Mouse (Mus musculus) kidney, embryonic 14.5 days (tissue): ENCODE measurements around the gene Npvf. TPM values are rescaled to one million over a fixed set of nuclear protein-coding genes. Genes with fewer than 3 reads are reported as not detected.

Source experiments
- ATAC-seq: fragments of 200-750 bp; cut with Nextera tagmentation; 2 replicates; pipeline ENCODE4 v1.8.0; 2017; ENCODE audit warnings: moderate number of reproducible peaks, mild to moderate bottlenecking, moderate TSS enrichment, moderate library complexity; ENCODE audit not compliant: low FRiP score, low TSS enrichment
- H3K27ac ChIP-seq: fragments of 300-500 bp; sonication (generic); 2 replicates; pipeline ENCODE4 v1.5.1; 2014; ENCODE audit warnings: low read depth, mild to moderate bottlenecking, low read length, moderate library complexity, mixed read lengths
- H3K27me3 ChIP-seq: fragments of 300-500 bp; sonication (generic); 2 replicates; pipeline ENCODE4 v1.6.1; 2014; ENCODE audit warnings: mild to moderate bottlenecking, low read length; ENCODE audit not compliant: control insufficient read depth, insufficient read depth
- H3K36me3 ChIP-seq: fragments of 300-500 bp; sonication (generic); 2 replicates; pipeline ENCODE4 v1.6.1; 2014; ENCODE audit warnings: low read length, mixed read lengths; ENCODE audit not compliant: control insufficient read depth, insufficient read depth
- H3K4me1 ChIP-seq: fragments of 300-500 bp; sonication (generic); 2 replicates; pipeline ENCODE4 v1.6.1; 2014; ENCODE audit warnings: low read length, mixed read lengths; ENCODE audit not compliant: control insufficient read depth, insufficient read depth
- H3K4me2 ChIP-seq: fragments of 300-500 bp; sonication (generic); replicated peaks from 2 replicates; pipeline ENCODE4 v1.6.1; 2014; ENCODE audit warnings: low read depth, mild to moderate bottlenecking, low read length
- H3K4me3 ChIP-seq: fragments of 300-500 bp; sonication (generic); 2 replicates; pipeline ENCODE4 v1.5.1; 2014; ENCODE audit warnings: mild to moderate bottlenecking, low read length
- H3K9ac ChIP-seq: fragments of 300-500 bp; sonication (generic); 2 replicates; pipeline ENCODE4 v1.6.1; 2014; ENCODE audit warnings: low read depth, mild to moderate bottlenecking, low read length, moderate library complexity
- H3K9me3 ChIP-seq: fragments of 300-500 bp; sonication (generic); 2 replicates; pipeline ENCODE4 v1.6.1; 2016; ENCODE audit warnings: low read length; ENCODE audit not compliant: control insufficient read depth
- WGBS: fragments of 180-500 bp; shearing (Covaris S2); extraction: QIAGEN DNeasy Blood & Tissue Kit; methylation state at CpG from one replicate; pipeline ENCODE4 v1.1.7; 2014; 5-methylcytosine and 5-hydroxymethylcytosine counted together
- polyA plus RNA-seq: library from polyadenylated mRNA; unstranded; fragments of >200 nt; fragmentation: Nextera tagmentation; extraction: Ambion mirVana; gene quantifications from 2 replicates; pipeline ENCODE4 v1.2.1, GENCODE M21; 2014

The Npvf gene
- polyA plus RNA-seq: 0.37 TPM in 1 of 2 replicates, not detected in the other

DNA sequence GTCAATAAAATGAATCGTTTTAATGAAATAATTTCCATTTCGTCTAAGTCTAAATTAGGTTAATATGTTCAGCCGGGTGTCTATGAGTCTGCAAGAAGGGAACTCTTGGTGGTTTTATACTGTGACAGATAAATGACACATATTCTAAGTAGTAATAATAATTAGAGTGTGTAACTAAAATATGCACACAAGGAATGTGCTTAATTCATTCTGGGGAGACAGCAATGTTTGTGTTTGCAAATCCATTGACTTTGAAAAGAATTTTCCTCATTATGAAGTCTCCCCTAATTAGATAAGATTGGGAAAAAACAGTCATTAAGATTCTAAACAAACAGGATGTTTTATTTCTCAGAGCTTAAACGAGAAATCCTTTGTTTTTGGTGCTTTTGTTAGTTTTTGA lies at the start of gene Npvf:
Gene Npvf, minus strand, starts transcription at position 84 of the 400 bp plus-strand sequence.
- no peaks in the 10 kb centered on the region for H3K27me3 ChIP-seq
- 82% methylated on average over 4 of the region's 4 CpGs for WGBS
- no peak within 1 kb of the TSS for H3K9ac ChIP-seq

DNA sequence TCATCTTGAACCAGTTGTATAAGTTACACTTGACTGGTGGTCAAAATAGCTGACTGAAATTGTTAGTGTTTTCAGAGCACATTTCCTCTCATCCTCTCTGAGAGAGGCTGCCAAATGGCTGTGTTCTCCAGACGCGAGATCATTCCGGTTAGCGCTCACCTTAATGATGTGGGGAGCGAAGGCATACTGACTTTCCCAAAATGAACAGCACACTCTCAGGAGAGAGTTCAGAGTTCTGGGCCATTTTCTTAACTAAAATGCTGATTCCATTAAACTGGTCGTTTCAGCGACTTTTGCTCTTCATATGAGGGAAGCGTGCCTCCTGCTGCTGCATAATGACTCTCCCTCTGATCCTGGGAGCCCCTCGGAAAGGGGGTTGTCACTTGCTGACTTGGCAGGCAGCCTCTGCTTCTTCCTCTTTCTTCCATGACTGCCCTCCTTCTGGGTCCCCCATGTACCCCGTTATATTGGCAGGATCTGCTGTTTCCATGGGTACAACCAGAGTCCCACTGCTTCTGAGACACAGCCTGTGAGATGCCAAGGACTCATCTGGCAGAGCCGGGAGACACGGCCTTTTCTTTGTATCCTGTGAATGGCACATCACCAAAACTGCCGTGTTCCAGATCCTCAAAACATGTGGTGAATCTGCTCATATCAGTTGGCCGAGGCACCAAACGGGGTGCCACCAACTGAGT lies 35.0 kb upstream of the Npvf start:
- H3K4me2 ChIP-seq: no peak overlapping the region
- no peaks in the 10 kb centered on the region for H3K36me3 ChIP-seq
- WGBS: 58% methylated on average over 15 of the region's 15 CpGs
- H3K9me3 ChIP-seq: no peaks in the 10 kb centered on the region
- no peaks in the 10 kb centered on the region for H3K27me3 ChIP-seq
- H3K9ac ChIP-seq: no peak overlapping the region
- no peak overlapping the region for H3K27ac ChIP-seq
- no peak for ATAC-seq
- H3K4me1 ChIP-seq: peaks cover 7% of the 10 kb centered on the region
- H3K4me3 ChIP-seq: no peak overlapping the region

More for the DNA sequence above, at the start of gene Npvf:
- H3K4me3 ChIP-seq: no peak within 1 kb of the TSS
- H3K36me3 ChIP-seq: no peaks in the 10 kb centered on the region
- H3K4me2 ChIP-seq: no peak within 1 kb of the TSS
- H3K4me1 ChIP-seq: no peaks in the 10 kb centered on the region
- no peak for ATAC-seq
- no peak within 1 kb of the TSS for H3K27ac ChIP-seq
- no peaks in the 10 kb centered on the region for H3K9me3 ChIP-seq

DNA sequence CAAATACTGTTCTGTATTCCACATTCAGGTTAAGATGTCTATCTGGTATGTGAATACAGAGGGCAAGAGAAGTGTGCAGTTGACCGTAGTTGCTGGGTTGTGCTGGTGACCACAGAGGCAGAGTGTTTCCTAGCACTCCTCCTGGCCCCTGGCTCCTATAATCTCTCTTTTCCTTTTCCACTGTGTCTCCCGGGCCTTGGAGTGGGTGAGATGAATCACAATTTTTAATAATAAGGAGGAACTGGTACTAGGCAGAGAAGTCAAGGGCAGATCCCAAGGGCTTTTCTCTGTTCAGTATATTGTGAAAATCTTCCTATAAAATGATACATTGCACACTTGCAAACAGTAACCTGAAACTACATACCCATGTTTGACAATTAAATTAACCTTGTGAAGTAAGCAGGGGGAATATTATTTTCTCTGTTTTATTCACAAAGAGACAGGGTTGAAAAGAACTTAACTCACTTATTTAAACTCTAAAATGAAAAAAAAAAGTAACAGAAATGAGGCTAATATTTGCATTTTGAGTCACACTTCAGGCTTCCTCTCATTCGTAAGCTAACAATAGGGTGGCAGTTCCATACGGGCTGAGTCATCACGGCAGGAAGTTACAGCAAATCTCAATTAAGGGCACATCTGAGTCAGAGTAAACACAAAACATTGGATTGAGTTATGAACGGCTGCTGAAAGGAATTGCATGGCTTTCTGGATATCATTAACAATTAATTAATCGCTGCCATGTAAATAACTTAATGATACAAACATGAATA lies 30.6 kb upstream of the Npvf start:
- WGBS: 58% methylated on average over 7 of the region's 7 CpGs
- H3K36me3 ChIP-seq: no peaks in the 10 kb centered on the region
- peak overlapping the region; percentile 33; the same call in 1 of the 2 replicates for H3K27ac ChIP-seq
- no peak for ATAC-seq
- no peaks in the 10 kb centered on the region for H3K27me3 ChIP-seq
- no peak overlapping the region for H3K4me3 ChIP-seq
- no peak overlapping the region for H3K4me2 ChIP-seq
- H3K9me3 ChIP-seq: no peaks in the 10 kb centered on the region
- H3K9ac ChIP-seq: no peak overlapping the region
- H3K4me1 ChIP-seq: no peaks in the 10 kb centered on the region

DNA sequence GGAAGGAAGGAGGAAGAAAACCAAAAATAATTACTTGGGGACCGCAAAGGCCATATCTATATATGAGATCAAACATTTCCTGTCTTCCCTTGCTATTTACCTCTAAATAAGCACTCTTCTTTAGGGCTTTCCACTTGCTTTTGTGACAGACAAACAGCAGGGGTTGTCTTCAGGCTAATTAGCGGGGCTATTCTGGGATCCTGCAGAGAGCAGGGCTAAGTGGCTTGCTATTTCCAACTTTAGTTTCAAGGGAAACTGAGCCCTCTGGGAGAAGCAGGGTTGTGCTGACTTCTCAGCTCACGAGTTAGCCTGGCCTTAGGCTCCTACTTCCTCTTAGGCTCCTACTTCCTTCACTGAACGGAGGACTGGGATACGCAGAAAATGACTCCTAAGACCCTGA lies 27.3 kb upstream of the Npvf start:
- WGBS: 32% methylated on average over 5 of the region's 5 CpGs
- Histone ChIP-seq H3K36me3 (no peaks in the 10 kb centered on the region), H3K27me3 (no peaks in the 10 kb centered on the region)

DNA sequence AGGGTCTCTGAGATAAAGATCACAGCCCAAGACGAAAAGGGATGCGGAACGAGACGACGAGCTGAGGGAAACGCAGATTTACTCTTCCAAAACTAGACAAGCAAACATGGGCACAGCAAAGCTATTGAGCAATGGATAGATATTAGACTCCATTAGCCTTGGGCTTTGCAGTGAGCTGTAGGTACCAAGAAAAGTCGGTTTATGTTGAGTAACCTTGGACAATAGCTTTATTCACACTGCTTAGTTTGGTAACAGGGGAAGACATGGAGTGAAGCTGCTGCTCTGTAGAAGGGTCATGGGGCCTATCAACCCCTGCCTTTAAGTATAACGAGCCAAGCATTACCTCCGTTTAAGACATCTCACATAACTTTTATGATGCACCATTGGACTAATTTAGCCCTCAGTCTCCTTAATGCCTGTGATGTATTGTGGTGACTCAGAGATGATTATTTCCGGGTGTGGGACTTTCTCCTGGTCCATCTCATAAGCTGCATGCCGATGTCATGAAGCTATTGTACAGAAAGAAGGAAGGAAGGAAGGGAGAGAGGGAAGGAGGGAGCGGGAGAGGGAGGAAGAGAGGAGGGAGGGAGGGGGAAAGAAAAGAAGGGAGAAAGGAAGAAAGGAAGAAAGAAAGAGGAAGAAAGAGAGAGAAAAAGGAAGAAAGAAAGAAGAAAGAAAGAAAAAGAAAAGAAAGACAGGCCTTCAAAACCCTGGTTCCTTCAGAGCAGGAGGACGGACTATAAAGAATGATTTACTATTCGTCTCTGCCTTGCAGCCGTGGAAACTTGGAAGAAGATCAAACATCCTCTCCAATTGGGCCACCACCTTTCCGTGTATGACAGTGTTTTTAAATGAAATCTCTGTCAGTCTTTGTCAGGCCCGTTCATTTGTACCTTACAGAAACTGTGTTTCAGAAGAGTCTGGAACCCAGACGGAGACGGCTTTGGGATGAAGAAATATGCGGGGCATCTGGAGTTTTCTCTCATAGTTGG lies 26.3 kb upstream of the Npvf start:
- ATAC-seq: no peak
- Histone ChIP-seq H3K9me3 (no peaks in the 10 kb centered on the region), H3K27ac (0 out of 2 replicates have a peak overlapping the region, but pooled peaks have one; percentile 30), H3K4me2 (no peak overlapping the region), H3K9ac (no peak overlapping the region), H3K4me1 (peaks cover 6% of the 10 kb centered on the region; the same call in 1 of the 2 replicates), H3K27me3 (no peaks in the 10 kb centered on the region), H3K36me3 (no peaks in the 10 kb centered on the region), H3K4me3 (no peak overlapping the region)
- 47% methylated on average over 20 of the region's 20 CpGs for WGBS

More for the DNA sequence above, 27.3 kb upstream of the Npvf start:
- H3K4me2 ChIP-seq: no peak overlapping the region
- no peak overlapping the region for H3K9ac ChIP-seq
- H3K27ac ChIP-seq: no peak overlapping the region
- H3K9me3 ChIP-seq: no peaks in the 10 kb centered on the region
- no peak overlapping the region for H3K4me3 ChIP-seq
- H3K4me1 ChIP-seq: peaks cover 4% of the 10 kb centered on the region; the same call in 1 of the 2 replicates
- ATAC-seq: no peak

DNA sequence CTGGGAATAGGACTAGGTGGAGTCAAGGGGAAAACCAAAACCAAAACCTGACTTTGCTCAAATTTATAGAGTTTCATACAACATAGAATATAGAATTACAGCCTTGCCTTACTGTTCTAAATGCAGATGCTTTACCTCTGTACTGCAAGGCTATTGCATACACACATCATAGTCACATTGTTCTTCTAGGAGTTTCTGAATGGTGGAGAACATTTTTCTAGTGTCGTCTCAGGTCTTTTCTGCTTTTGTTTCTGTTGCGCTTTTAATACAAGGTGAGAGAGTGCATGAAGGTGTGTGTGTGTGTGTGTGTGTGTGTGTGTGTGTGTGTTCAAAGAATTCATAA lies 25.2 kb upstream of the Npvf start:
- Histone ChIP-seq H3K4me3 (no peak overlapping the region), H3K9me3 (no peaks in the 10 kb centered on the region), H3K27me3 (no peaks in the 10 kb centered on the region), H3K9ac (no peak overlapping the region), H3K4me1 (peaks cover 6% of the 10 kb centered on the region; the same call in 1 of the 2 replicates), H3K36me3 (no peaks in the 10 kb centered on the region), H3K4me2 (no peak overlapping the region), H3K27ac (no peak overlapping the region)
- WGBS: 93% methylated on average over 2 of the region's 2 CpGs
- ATAC-seq: no peak

DNA sequence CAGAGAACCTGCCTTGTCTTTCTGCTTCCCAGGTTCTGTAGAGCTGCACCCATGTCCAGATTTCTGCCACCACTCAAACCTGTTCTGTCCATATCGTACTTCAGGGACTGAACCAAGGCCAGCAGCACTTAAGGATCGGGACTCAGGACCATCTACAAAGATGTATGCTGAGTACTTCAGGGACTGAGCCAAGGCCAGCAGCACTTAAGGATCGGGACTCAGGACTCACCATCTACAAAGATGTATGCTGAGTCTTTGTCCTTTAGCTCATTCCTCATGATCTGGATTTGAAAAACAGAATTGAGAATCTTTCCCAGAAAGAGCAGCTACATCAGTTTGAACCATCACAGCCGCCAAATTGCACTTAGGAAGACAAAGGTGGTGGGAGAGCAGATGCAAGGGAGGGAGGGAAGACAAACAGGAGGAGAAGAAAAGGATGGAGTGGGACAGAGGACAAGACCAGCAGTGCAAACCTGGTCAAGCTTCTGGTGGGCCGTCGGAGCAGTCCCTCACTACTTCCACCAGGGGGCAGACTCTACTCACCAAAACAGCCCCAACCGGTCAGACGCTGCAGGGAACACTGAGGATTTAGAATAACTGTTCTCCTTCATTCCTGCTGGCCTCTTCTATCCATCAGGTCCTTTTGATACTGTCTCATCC lies 24.7 kb upstream of the Npvf start:
- H3K9ac ChIP-seq: no peak overlapping the region
- H3K4me3 ChIP-seq: no peak overlapping the region
- H3K36me3 ChIP-seq: no peaks in the 10 kb centered on the region
- no peaks in the 10 kb centered on the region for H3K9me3 ChIP-seq
- H3K27ac ChIP-seq: no peak overlapping the region
- WGBS: 30% methylated on average over 8 of the region's 8 CpGs
- H3K27me3 ChIP-seq: no peaks in the 10 kb centered on the region
- no peak overlapping the region for H3K4me2 ChIP-seq
- ATAC-seq: peak; percentile 88
- H3K4me1 ChIP-seq: peaks cover 6% of the 10 kb centered on the region; the same call in 1 of the 2 replicates

DNA sequence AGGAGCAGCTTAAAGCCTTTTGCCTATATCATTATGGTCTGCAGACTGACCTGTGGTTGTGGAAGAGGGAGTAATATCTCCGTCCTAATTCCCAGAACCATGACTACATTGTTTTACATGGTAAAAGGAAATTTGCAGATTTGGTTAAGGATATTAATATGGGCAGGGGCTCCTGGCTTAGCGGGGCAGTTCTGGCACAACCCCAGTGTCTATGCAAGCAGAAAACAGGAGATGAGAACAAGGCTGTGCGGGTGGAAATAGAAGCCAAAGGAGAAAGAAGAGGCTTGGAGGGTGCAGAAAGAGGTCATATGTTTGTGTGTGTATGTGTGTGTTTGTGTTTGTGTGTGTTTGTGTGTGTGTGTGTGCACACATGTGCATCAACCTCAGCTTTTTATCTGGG lies 17.0 kb upstream of the Npvf start:
- Histone ChIP-seq H3K36me3 (no peaks in the 10 kb centered on the region), H3K4me3 (no peak overlapping the region), H3K27me3 (no peaks in the 10 kb centered on the region), H3K9me3 (no peaks in the 10 kb centered on the region), H3K4me2 (no peak overlapping the region), H3K4me1 (peaks cover 10% of the 10 kb centered on the region; the same call in 1 of the 2 replicates), H3K9ac (no peak overlapping the region), H3K27ac (no peak overlapping the region)
- 85% methylated on average over 3 of the region's 3 CpGs for WGBS
- ATAC-seq: no peak
